Mouse (Mus musculus) mature B cell (primary cell): Measurements from ENCODE around the gene Ypel4.
"Not testable (repeated sequence)": the region's sequence is repeated elsewhere in the genome, so short reads cannot be mapped to it uniquely, and the experiment has no call there.

Source experiments
- in situ Hi-C: fragments of 300-500 bp; cut with MboI; formaldehyde crosslinking; loops from 2 replicates; pipeline ENCODE4 v1.14.3; 2019

Ypel4 gene

DNA sequence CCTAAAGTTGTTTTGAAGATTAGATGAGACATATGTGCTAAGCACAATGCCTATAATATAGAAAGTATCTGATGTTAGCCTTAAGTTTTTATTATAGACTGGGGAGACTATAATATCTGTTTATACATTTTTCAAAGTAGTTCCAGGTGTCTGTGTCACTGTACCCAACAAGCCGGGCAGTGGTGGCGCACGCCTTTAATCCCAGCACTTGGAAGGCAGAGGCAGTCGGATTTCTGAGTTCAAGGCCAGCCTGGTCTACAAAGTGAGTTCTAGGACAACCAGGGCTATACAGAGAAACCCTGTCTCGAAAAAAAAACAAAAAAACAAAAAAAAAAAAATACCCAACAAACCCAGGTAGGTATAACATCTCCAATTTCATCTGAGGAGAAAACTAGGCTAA is 5.7 kb upstream of the Ypel4 start:
- in situ Hi-C loops = not testable (repeated sequence)

DNA sequence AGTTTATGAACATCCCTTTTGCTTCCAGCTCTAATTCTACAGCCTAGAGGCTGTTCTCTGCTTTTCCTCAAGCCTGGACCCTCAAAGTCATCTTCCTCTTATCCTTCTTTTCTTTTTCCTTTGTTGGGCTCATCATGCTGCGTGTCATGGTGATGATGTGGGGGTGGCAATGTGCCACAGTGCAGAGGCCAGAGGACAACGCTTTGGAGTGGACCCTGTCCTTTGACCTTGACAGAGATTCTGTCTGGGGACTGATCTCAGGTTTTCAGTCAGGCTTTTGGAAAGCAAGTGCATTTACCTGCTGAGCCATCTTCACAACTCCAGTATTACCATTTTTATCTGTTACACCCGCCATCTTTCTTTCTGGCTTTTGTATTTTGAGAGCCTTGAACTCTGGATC is 2.7 kb upstream of the Ypel4 start:
- in situ Hi-C loops = no loop called here

DNA sequence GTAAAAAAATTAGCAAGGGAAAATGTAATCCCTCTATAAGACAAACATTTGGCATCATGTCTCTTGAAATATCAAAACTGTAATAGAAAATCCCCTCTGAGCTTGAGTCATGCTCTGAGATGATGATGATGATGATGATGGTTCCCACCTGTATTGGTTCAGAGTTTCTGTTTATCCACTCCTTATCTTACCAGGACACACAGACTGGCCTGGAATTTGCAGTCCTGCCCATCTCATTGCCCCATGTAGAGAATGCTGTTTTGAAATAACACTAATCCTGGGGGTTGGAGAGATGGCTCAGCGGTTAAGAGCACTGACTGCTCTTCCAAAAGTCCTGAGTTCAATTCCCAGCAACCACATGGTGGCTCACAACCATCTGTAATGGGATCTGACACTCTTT is 1.5 kb upstream of the Ypel4 start:
- in situ Hi-C loops = no loop called here

DNA sequence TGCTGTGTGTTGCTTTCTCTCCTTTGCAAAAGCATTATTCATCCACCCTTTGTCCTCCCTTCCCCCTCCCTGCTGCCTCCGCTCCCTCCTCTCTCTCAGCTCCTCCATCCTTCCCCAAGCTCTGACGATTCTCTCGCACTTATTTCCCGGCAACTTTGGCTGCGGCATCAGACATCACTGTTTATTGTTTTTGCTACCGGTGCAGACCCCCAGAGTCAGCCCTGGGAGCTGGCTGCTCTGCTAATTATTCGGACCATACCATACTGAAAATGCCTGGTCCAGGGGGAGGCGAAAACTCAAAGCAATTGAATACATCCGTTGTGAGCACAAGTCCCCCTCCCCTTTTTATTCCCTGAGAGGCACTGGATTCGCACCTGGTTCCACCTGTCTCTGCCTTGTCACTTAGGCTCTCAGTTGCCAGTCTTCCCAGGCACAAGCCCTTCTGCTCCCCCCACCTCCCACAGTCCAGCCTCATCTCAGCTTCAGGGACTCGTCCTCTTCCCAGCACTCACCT is 550 bp downstream of the Ypel4 start:
- in situ Hi-C loops = no loop called here

DNA sequence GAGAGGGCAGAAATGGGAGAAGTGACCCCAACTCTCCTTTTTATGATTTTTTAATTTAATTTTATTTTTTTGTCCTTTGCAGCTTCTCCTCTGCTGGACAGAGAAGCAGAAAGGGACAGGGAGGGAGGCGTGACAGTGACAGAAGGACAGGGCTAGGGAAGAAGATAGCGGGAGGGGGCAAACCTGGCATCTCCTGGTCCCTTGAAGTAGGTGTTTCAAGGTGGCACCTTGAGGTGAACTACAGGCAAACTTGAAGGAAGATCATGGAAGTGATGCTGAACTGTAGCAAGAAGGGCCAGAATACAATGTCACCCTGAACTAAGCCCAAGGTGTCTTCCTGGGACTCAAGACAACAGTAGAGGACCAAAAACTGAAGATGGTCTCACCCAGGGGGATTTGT is 1.1 kb downstream of the Ypel4 start:
- in situ Hi-C loops = no loop called here

DNA sequence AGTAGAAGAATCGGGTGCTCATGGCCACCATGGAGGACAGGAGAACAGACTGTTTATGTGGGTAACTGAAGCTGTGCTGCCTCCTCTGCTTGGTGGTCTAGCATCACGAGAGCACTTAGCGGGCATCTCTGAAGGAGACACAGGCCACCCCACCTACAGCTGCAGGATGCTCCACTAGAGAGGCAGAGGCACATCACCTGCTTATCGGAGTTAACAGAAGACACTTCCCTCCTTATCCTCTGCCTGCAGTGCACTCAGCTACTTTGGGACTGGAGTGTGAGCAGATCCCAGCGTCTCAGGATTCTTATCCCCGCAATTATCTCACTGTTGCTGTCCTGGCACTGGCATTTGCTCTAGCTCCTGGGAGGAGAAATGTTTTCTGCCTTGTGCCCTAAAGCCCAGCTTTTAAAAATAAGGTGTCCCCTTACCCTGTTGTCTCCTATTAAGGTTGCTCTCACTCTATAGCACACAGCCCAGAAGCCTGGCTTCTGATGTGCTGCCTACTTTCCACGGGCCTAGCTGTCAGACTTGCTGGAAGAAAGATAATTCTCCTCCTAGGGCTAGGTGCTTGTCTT is 1.6 kb downstream of the Ypel4 start:
- in situ Hi-C loops = no loop called here

DNA sequence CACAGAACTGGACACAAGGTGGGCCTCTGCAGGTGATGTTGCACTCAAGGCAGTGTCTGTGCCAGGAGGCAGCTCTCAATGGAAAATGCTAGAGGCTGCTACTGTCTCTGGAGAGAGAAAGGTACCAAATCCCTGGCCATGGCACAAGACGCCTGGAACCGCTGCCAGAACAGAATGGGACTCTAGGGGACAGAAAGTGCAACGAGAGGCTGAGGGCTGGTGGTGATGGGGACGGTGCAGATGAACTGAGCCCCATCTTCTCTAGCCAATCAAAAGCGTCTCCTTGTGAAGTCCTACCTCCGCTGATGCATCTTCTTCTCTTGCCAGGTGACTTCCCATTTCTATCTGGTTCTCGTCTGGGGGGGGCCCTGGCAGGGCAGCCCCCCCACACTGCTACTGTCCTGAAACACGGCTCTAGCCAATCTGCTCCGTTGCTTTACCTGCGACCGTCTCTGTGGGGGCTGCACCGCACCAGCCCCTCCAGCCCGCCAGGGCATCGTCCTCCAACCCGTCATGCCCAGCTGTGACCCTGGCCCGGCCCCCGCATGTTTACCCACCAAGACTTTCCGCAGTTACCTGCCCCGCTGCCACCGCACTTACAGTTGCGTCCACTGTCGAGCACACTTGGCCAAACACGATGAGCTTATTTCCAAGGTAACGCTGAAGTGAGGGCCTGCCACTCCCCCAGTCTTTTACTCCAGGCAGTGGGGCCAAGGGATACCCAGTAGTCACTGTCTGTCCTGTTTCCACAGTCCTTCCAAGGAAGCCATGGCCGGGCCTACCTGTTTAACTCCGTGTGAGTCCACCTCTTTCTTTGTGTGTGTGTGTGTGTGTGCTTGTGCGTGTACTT is 2.7 kb downstream of the Ypel4 start:
- in situ Hi-C loops = no loop called here

DNA sequence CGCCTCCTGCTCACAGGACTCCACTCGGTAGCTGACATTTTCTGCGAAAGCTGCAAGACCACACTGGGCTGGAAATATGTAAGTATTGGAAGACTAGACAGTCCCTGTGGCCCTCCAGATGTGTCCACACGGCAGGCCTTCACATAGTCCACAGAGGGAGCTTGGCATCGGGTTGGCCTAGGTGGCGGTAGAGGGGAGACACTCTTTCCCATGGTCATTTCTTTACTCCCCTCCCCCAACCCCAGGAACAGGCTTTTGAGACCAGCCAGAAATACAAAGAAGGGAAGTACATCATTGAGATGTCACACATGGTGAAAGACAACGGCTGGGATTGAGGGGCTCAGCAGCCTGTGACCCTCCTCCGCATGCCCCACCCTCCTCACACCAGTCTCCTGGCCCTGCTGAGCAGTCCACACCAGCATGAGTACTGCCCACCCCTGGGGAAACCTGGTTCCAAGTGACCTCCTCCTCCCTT is 3.6 kb downstream of the Ypel4 start:
- in situ Hi-C loops = no loop called here

DNA sequence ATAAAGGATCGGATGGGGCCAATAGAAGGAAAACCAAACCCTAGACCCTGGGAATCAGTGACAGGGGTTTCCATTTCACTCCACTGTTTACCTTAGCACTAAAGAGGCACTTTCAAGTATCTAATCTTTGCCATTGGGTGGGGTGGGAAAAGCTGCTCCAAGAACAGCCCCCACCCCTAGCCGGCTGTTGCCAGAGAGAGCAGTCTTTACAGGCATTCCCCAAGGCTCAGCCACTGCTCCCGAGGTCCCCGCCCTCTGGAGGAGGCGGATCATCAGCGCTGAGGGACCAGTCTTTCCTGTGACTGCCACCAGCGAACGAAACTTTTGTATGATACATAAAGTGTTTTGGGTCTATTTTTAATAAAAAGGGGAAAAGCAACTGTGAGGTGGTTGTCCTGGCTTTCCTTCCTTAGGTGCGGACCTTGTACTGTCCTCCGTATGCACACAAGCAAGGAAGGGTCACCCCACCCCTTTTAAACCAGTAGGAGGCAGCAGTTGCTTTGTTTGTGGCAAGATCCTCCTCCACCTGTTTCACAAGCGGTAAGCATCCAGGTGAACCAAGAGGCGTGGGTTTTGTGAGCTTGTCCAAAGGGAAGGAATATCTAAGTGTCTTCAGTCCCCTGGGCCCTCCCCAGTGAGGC is 4.5 kb downstream of the Ypel4 start:
- in situ Hi-C loops = no loop called here

DNA sequence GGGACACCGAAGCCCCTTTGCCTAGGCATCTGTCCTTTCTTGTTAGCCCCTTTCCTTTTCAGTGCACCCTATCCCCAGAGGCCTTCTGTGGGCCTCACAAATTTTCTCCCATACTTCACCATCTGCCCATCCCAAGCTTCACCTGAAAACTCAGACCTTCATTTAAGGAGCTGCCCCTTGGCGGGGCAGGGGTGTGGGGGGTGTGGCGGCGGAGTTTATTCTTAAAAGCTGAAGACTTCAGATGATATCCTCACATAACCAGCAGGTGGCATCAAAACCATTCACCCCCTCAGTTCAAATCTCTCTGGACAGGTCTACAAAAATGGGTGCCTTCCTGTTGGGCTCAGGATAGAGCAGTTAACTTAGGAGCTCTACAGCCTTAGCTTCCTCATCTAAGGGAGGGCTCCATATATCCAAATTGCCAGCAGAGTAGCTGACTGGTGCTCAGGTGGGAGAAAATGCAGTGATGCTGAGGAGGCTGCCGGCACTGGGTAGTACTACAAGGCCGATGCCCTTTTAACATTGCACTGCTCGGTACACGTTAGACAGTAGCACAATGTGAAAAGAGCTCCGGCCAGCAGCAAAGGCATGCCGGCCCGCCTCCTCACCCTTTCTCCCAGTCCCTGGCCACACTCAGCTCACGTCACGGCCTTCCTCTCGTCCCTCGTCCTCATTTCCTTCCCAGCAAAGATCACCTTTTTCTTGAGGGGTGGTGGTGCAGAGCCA is 6.9 kb downstream of the Ypel4 start:
- in situ Hi-C loops = no loop called here

DNA sequence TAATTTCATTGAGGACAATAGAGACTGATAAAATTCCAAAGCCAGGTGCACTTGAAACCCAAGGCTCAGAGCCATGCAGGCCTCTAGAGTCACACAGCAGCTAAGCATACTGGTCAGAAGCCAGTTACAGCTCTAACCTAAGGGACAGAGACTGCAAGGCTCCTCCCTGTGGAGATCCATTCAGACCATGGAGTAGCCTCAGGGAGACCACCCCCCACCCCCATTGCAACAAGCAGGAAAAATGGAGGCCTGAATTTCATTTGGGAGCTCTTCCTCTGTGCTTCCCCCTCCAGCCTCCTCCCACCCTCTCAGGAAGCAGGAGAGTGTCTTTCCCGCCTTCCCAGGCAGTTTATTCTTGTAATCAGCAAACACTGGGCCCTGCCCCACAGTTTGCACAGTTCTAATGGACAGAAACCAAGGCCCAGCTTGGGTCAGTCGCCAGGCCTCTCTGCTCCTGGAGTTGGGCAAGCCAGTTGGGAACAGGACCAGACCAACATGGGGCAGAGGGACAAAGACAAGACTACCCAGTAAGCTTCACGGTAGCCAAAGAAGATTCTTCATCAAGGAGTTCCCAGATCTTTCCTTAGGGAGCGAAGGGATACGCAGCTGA is 8.1 kb downstream of the Ypel4 start:
- in situ Hi-C loops = no loop called here

DNA sequence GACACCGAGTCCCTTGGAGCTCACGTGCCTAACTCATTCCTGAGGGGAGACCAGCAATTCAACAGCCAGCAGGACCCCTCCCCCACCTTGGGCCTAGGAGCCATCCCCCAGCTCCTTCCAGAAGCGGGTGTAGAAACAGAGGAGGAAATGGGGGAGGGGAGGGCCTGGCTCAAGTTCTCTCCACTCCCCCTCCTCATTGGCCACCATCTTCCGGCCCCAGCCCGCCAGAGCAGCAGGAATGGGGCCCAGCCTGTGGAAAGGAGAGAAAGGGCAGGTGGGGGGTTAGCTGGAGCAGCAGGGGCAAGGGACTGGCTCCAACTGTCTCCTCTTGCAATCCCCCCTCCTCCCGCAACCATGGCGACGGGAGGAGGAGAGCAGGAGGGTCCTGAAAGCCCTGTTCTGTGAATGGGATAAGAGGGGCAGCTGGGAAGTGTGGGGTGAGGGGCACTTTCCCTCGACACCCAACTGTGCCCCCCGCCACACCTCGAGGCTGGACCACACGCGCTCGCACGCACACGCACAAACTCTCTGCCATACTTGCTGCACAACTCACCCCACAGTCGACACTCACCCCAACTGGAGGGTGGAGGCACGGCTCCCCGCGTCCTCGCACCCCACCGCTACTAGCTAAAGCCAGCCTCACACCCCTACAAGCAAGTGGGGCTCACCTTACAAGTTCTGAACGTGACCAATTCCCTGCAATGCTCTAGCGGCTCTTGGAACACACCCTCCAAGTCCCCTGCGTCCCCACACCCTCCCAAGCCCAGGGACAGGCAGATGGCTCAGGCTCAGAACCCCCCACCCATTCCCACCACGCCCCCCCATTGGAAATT is 8.8 kb downstream of the Ypel4 start:
- in situ Hi-C loops = no loop called here

DNA sequence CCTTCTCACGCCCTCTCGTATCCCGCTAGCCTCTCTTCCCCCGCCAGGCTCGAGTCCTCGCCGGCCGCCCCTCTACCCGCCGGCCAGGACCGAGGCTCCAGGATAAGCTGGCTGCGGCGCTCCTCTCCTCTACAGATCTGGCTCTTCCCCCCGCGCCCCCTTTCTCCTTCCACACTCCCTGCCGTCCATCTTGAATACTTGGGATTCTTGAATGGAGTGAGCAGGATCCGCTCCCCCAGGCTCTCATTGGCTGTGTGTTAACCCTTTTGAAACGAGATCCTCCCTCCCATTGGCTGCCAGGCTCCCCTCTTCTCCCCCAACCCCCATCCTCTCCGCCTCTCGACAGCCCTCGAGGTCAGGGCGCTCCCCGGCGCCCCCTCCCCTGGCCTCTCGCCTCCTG is 9.7 kb downstream of the Ypel4 start, which contains the start of gene Gm19426:
Gene Gm19426, minus strand, starts transcription at position 95 of the 400 bp plus-strand sequence.
- in situ Hi-C loops = no loop called here

DNA sequence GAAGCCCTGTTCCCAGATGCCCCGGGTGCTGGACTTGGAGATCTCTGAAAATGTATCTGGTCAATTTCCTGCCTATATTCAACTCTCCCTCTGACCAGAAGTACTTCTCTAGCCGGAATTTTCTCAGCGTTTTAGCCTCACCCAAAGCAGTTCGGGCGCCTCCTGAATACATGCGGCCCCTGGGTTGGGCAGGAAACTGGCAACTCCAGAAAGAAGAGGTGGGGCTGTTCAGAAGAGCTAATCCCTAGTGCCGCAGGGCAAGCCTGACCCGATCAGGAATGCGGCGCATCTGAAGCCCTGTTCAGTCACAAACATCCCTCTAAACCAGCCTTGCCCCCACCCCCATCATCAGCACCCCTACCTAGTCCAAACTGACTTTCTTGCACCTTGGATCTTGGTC is 10.3 kb downstream of the Ypel4 start:
- in situ Hi-C loops = no loop called here

DNA sequence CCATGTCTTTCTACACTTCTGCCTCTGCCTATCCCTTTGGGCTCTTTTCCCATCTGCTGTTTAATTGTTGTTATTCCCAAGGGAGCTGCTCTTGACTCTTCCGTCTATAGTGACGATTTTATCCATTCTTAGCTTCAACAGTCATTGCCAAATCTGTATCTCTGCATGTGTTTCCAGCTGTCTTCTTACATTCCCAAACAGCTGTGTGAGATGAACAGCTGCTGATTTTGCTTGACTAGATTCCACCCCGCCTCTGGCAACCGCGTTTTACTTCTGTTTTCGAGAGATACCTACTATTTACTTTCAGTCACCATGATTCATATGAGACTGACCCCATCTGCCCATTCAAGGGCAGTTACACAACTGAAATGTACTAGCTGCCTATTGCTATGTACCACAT is 16.3 kb downstream of the Ypel4 start:
- in situ Hi-C loops = no loop called here

DNA sequence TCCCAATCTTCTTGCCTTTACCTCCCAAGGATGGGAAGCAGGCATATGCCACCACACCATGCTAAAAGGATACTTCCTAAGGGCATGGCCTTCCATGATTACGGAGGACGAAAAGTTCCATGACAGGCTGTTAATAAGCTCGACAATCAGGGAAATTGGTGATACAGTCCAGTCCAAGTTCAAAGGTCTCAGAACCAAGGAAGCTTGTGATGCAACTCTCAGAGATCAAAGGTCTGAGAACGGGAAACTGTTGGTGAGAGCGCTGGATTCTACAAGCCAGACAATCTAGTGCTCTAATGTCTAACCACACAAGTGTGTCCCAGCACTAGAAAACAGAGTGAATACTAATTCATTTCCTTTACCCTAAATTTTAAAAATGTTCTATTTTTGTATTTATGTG is 22.4 kb downstream of the Ypel4 start:
- in situ Hi-C loops = no loop called here

DNA sequence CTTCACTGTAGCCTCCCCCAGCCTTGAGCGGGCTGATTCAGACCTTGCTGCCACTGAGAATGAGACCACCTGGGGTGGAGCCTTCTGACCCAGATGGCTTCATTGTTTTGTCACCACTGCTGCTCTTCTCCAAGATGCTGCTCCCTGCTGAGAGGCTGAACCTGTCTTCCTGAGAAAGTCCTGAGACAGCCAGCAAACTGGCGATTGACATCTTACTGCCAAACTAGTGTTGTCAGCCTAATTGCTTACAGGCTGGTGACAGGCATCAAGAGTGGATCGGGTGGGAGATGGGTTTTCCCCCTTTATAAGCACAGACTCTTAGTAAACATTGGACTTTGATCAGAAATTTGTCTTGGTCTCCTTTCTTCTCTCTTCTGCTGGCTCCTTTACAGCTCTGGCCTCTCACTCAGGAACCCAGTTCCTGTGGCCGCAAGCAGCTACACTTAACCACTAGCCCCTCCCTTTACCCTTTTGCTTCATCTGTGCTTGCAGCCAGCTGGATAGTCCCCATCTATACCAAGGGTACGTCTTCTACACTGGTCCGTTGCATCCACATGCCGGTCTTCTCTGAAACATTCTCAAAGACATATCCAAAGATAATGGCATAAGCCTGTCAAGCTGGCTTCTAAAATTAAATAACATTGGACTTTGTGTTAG is 23.3 kb downstream of the Ypel4 start:
- in situ Hi-C loops = no loop called here

DNA sequence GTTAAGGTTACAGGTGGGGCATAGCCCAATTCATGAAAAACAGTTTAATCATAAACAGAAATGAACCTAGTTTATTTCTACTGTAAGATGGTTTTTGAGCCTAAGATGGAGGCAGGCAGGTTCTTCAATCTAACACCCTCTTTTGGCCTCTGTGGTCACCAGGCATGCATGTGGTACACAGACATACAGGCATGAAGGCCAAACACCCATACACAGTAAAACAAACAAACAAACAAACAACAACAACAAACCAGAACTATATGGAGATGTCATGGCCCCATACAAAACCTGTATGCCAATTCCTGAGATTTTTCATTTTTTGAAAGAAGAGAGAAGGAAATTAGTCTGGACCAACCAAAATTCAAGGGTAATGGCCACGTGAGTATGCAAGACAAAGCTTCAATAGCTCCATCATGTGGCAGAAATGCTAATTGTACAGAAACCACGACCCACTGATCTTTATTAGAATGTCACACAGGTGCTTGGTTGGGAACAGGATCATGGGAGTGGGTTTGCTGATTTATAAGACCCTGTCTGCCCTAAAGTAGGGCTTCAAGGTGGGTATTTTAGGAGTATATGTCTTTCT is 24.8 kb downstream of the Ypel4 start:
- in situ Hi-C loops = no loop called here

DNA sequence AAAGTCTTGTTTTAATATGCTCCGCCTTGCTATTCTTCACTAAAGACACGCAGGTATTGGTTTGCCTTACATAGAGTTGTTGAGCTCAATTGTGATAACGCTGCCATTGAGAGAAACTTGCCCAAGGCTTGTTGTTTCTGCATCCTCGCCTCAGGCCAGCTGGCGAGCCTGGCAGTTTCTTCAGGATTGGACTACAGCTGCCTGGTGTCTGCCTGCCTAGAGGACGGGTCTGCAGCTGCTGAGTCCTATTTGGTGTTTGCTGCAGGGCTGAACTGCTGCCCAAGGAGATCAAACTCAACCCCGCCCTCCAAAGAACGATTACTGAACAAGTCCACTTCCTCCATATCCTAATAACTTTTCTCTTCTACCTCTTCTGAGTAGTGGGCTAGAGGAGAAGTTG is 26.9 kb downstream of the Ypel4 start:
- in situ Hi-C loops = no loop called here

DNA sequence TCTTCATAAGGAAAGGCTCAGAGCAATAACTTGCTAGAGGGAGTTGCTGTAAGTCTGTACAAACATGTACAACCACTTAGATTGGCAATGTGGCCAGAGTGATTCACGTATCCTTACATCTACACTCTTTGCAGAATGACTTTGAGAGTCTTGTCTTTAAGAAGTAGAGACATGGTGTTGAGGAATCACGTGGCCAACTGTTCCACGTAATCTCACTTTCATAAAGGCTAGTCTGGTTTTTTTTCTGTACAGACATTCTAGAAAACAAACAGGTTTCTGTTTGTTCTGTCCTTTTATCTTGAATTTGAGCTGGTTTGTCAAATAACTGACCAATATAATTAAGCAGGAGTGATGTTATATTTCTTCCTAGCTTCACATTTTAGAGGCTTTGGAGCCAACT is 27.5 kb downstream of the Ypel4 start:
- in situ Hi-C loops = no loop called here
